Mouse (Mus musculus): ENCODE measurements around the gene R3hdml. TPM values are rescaled to one million over a fixed set of nuclear protein-coding genes. Genes with fewer than 3 reads are reported as not detected.

The R3hdml gene
- polyA plus RNA-seq, 1 experiment from 2014 or later, result not detected

DNA sequence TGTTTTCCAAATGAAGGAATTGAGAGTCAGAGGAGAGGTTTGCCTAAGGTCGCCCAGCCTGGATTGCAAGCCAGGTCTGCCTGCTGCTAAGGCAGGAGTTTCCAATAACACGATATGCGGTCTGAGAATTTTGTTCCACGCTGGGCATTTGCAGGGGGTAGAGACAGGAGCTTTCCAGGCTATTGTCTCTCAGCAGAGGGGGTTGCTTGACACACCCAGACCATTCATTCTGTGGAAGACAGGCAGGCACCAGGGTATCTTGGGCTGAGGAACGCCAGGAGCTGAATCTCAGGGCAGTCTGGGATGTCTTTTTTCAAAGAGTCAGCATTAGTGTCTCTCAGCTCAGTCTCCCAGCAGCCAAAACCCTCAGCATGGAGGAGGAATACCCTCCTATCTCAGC, 913 bp downstream of the R3hdml start:
- Histone ChIP-seq H3K79me2 (ENCODE audit: inconsistent target) (no peaks in the 10 kb centered on the region), H3K4me3 (ENCODE audit: inconsistent target) (no peak overlapping the region), H3K36me3 (ENCODE audit: inconsistent target) (no peaks in the 10 kb centered on the region), H3K27ac (no peak overlapping the region)
- WGBS (ENCODE audit: missing documents), result 55% methylated on average over 5 of the region's 5 CpGs

- no peak overlapping the region for H3K4me3 ChIP-seq (ENCODE audit: inconsistent target)
- H3K27ac ChIP-seq, result no peak overlapping the region
- H3K36me3 ChIP-seq (ENCODE audit: inconsistent target), result no peaks in the 10 kb centered on the region
- WGBS (ENCODE audit: missing documents), result 42% methylated on average over 5 of the region's 5 CpGs
- no peaks in the 10 kb centered on the region for H3K79me2 ChIP-seq (ENCODE audit: inconsistent target)
These were observed 1.9 kb downstream of the R3hdml start for GRCm38 (mm10) chr2:163493976-163494375.

GRCm38 (mm10) chr2:163494456-163494855, 2.3 kb downstream of the R3hdml start:
- H3K27ac ChIP-seq, result no peak overlapping the region
- no peak overlapping the region for H3K4me3 ChIP-seq (ENCODE audit: inconsistent target)
- H3K79me2 ChIP-seq (ENCODE audit: inconsistent target), result no peaks in the 10 kb centered on the region
- 54% methylated on average over 6 of the region's 6 CpGs for WGBS (ENCODE audit: missing documents)
- no peaks in the 10 kb centered on the region for H3K36me3 ChIP-seq (ENCODE audit: inconsistent target)

DNA sequence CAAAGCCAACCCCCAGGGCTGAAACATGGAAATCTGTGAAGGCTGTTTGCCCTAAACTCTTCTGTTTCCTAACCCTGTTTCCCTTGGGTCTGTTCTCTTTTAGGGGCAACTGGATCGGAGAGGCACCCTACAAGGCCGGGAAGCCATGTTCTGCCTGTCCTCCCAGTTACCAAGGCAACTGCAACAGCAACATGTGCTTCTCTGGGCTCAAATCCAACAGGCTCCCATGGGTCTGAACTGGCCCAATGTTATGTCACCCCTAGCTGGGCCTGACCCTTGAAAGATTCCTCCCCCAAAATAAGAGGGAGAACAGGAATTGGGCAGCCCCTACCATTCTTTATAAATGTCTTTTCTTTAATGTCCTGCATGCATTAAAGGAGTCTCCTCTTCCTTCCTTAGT, 10.1 kb downstream of the R3hdml start:
- Histone ChIP-seq H3K4me3 (ENCODE audit: inconsistent target) (no peak overlapping the region), H3K36me3 (ENCODE audit: inconsistent target) (no peaks in the 10 kb centered on the region), H3K79me2 (ENCODE audit: inconsistent target) (no peaks in the 10 kb centered on the region), H3K27ac (no peak overlapping the region)
- 73% methylated on average over 2 of the region's 2 CpGs for WGBS (ENCODE audit: missing documents)

DNA sequence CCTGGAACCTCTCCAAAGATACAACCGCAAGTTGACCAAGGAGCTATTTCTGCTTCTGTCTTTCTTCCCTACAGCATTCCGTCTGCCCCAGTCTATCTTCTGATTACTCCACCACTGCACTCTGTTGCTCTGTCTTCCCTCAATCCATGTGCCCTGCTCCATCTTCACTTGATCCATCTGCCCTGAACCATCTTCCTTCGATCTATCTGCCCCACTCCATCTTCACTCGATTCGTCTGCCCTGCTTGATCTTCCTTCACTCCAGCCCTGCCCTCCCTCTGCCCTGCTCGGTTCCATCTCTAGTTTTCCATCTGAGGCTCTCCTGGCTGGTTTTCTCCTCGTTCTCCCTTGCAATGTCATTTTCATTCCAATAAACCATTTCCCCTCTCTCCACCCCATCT, 11.1 kb downstream of the R3hdml start:
- 79% methylated on average over 7 of the region's 7 CpGs for WGBS (ENCODE audit: missing documents)
- Histone ChIP-seq H3K36me3 (ENCODE audit: inconsistent target) (no peaks in the 10 kb centered on the region), H3K4me3 (ENCODE audit: inconsistent target) (no peak overlapping the region), H3K27ac (no peak overlapping the region), H3K79me2 (ENCODE audit: inconsistent target) (no peaks in the 10 kb centered on the region)

- Histone ChIP-seq H3K4me3 (ENCODE audit: inconsistent target) (no peak within 1 kb of the TSS), H3K27ac (no peak within 1 kb of the TSS), H3K36me3 (ENCODE audit: inconsistent target) (no peaks in the 10 kb centered on the region), H3K79me2 (ENCODE audit: inconsistent target) (no peaks in the 10 kb centered on the region)
- 86% methylated on average over 10 of the region's 10 CpGs for WGBS (ENCODE audit: missing documents)
These were observed 14.3 kb downstream of the R3hdml start, which contains the start of gene Hnf4a for GRCm38 (mm10) chr2:163506300-163507004. Hnf4a (plus strand) TSS chr2:163506808.

DNA sequence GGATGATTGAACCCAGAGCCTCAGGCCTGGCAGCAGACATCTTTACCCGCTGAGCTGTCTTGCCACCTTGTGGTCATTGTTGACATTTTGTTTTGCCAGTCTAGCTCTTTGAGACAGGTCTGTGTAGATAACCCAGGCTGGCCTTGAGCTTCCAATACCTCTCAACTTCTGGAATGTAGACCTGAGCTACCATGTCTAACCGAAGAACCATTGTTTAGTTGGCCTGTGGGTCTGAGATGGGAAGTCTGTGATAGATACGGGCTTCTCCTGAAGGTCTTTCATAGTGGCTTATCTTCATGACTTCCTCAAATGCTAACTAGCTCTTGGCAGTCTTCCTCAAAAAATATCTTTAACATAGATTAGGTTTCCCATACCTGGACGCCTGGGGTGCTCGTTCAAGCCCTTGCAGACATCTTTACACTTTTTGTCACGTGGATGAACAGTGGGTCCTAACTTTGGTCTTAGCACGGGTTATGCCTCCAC, 33.7 kb downstream of the R3hdml start:
- H3K36me3 ChIP-seq (ENCODE audit: inconsistent target), result no peaks in the 10 kb centered on the region
- no peak overlapping the region for H3K27ac ChIP-seq
- WGBS (ENCODE audit: missing documents), result 53% methylated on average over 7 of the region's 7 CpGs
- H3K79me2 ChIP-seq (ENCODE audit: inconsistent target), result no peaks in the 10 kb centered on the region
- H3K4me3 ChIP-seq (ENCODE audit: inconsistent target), result no peak overlapping the region

GRCm38 (mm10) chr2:163527497-163527896, 35.4 kb downstream of the R3hdml start:
- no peaks in the 10 kb centered on the region for H3K36me3 ChIP-seq (ENCODE audit: inconsistent target)
- no peak overlapping the region for H3K27ac ChIP-seq
- no peaks in the 10 kb centered on the region for H3K79me2 ChIP-seq (ENCODE audit: inconsistent target)
- H3K4me3 ChIP-seq (ENCODE audit: inconsistent target), result no peak overlapping the region
- 71% methylated on average over 2 of the region's 2 CpGs for WGBS (ENCODE audit: missing documents)

GRCm38 (mm10) chr2:163530418-163530817, 38.3 kb downstream of the R3hdml start:
- no peak overlapping the region for H3K27ac ChIP-seq
- H3K4me3 ChIP-seq (ENCODE audit: inconsistent target), result no peak overlapping the region
- H3K79me2 ChIP-seq (ENCODE audit: inconsistent target), result no peaks in the 10 kb centered on the region
- WGBS (ENCODE audit: missing documents), result 74% methylated on average over 8 of the region's 8 CpGs
- no peaks in the 10 kb centered on the region for H3K36me3 ChIP-seq (ENCODE audit: inconsistent target)

GRCm38 (mm10) chr2:163531917-163532316, 39.8 kb downstream of the R3hdml start:
- no peaks in the 10 kb centered on the region for H3K79me2 ChIP-seq (ENCODE audit: inconsistent target)
- H3K36me3 ChIP-seq (ENCODE audit: inconsistent target), result no peaks in the 10 kb centered on the region
- H3K27ac ChIP-seq, result no peak overlapping the region
- WGBS (ENCODE audit: missing documents), result 8% methylated on average over 9 of the region's 9 CpGs
- H3K4me3 ChIP-seq (ENCODE audit: inconsistent target), result no peak overlapping the region

GRCm38 (mm10) chr2:163533226-163533625, 41.1 kb downstream of the R3hdml start:
- 88% methylated on average over 9 of the region's 9 CpGs for WGBS (ENCODE audit: missing documents)
- H3K79me2 ChIP-seq (ENCODE audit: inconsistent target), result no peaks in the 10 kb centered on the region

DNA sequence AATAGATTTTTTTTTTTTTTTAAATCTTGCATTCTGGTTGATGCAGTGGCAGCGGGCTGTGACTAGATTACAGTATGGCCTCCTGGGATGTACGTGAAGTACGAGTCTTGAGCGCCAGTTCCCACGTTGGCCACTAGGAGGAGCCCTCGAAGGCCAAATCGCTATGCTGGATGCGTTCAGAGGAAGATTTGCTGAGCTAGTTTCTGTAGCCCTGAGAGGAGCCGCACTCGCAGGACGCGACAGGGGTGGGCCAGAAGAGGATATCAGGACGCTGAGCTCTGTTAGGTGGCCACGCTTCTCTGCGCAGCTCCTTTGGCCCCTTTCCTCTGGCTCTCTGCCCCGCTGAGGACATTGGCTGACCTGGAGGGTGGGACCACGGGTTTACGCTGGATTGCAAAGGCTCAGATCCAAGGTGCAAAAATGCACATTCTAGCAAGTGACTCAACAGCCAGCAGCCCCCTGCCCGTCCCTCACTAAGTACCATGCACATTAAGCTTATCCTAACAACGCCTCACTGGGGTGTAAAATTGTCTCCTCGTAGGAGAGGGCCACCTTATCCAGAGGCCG, 42.9 kb downstream of the R3hdml start:
- no peaks in the 10 kb centered on the region for H3K79me2 ChIP-seq (ENCODE audit: inconsistent target)
- H3K27ac ChIP-seq, result no peak overlapping the region
- H3K36me3 ChIP-seq (ENCODE audit: inconsistent target), result no peaks in the 10 kb centered on the region
- 7% methylated on average over 22 of the region's 22 CpGs for WGBS (ENCODE audit: missing documents)
- H3K4me3 ChIP-seq (ENCODE audit: inconsistent target), result peak overlapping the region; percentile 11; the same call in 1 of the 2 replicates

More at GRCm38 (mm10) chr2:163533226-163533625, 41.1 kb downstream of the R3hdml start:
- Histone ChIP-seq H3K27ac (no peak overlapping the region), H3K36me3 (ENCODE audit: inconsistent target) (no peaks in the 10 kb centered on the region), H3K4me3 (ENCODE audit: inconsistent target) (no peak overlapping the region)

DNA sequence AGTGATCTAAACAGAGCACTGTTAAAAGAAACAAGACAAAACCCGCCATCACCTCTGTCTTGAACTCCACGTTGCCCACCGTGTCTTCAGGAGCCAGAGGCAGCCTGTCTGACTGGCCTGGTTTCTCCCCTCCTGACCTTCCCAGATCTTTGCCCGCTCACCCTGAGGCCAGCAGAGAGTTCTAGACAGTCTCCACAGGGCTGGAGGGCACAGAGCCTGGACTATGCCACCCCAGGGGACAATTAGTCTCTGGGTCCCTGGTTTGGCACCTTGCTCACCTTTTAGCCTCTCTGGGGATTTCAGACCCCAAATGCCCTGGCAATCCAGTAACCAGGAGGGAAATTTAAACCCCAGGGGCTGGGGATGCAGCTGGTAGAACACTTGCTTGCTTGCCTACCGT, 45.3 kb downstream of the R3hdml start:
- no peaks in the 10 kb centered on the region for H3K79me2 ChIP-seq (ENCODE audit: inconsistent target)
- no peak overlapping the region for H3K27ac ChIP-seq
- no peaks in the 10 kb centered on the region for H3K36me3 ChIP-seq (ENCODE audit: inconsistent target)
- no peak overlapping the region for H3K4me3 ChIP-seq (ENCODE audit: inconsistent target)
- WGBS (ENCODE audit: missing documents), result 89% methylated on average over 5 of the region's 5 CpGs

DNA sequence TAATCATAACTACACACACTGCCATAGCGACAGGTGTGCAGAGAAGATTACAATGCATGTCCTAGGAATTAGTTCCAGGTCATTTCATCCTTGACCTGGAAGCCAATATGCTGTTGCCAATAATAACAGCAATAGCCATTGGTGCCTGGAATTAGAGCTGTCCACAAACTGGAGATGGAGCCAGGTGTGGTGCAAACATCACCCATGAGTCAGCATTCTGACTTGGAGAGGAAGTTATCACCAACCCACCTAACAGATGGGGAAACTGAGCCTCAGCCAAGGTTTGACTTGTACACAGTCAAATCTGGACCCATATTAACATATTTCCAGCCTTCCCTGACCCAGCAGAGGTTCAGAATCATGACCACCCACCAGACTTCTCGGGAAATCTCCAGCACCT, 46.3 kb downstream of the R3hdml start:
- Histone ChIP-seq H3K79me2 (ENCODE audit: inconsistent target) (no peaks in the 10 kb centered on the region), H3K4me3 (ENCODE audit: inconsistent target) (no peak overlapping the region), H3K27ac (no peak overlapping the region), H3K36me3 (ENCODE audit: inconsistent target) (no peaks in the 10 kb centered on the region)
- 89% methylated on average over 2 of the region's 2 CpGs for WGBS (ENCODE audit: missing documents)

GRCm38 (mm10) chr2:163539321-163540040, 47.4 kb downstream of the R3hdml start:
- WGBS (ENCODE audit: missing documents), result 86% methylated on average over 11 of the region's 13 CpGs
- Histone ChIP-seq H3K36me3 (ENCODE audit: inconsistent target) (no peaks in the 10 kb centered on the region), H3K79me2 (ENCODE audit: inconsistent target) (no peaks in the 10 kb centered on the region), H3K4me3 (ENCODE audit: inconsistent target) (no peak overlapping the region), H3K27ac (no peak overlapping the region)
